Mouse (Mus musculus): ENCODE measurements around the gene Gnptg.

- TF ChIP-seq CTCF (IDR thresholded peaks at IDR 0.05; ENCODE audit: low read depth) (no peak), EP300 (IDR thresholded peaks at IDR 0.05; ENCODE audit: low read depth) (no peak)
Observed at GRCm38 (mm10) chr17:25211705-25212104, 28.2 kb downstream of the Gnptg start.
